Mouse (Mus musculus): ENCODE data around the gene Tpo.

Gene Tpo

GRCm38 (mm10) chr12:30020447-30020846 is 112.0 kb downstream of the Tpo start:
- no peak for DNase-seq (ENCODE audit: low spot score in 2 of 2)

- no peak for DNase-seq (ENCODE audit: low spot score in 2 of 2)
These were observed 115.3 kb downstream of the Tpo start for GRCm38 (mm10) chr12:30017131-30017530.

DNA sequence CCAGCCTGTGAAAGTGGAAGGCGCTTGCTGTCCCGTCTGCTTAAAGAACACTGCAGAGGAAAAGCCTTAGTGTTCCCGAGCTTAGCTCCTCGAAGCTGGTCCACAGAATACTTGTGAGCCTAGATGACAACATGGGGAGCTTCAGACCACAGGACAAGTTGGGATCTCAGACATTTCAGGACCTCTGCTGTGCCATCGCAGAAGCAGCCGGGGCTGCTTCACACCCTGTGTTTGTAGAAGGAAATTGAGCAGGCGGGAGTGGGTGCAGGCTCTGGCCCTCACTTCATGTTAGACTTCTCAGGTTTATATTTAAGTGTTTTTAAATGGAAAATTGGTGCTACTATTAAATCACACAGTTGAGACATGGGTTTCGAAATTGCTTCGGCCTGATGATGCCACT is 116.9 kb downstream of the Tpo start:
- DNase-seq (ENCODE audit: low spot score in 2 of 2) = no peak

DNA sequence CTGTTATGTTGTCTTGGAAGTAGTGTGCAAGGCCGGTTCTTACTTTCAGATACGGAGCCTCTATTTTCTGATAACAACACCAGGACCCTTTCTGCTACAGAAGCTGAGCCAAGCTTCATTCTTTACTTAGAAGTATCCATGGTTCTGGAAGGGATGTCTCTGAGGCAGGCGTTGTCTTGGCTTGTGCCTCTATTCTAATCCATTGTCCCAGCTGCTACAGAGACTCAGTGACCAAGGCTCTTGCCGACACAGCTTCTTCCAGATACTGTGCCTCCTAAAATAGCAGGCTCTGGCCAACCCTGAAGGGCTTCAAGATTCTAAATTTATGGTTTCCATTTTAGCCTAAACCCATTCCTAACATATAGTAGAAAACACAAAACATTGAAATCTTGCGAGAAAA is 123.7 kb downstream of the Tpo start:
- DNase-seq (ENCODE audit: low spot score in 2 of 2) = no peak

GRCm38 (mm10) chr12:30006586-30006985 is 125.8 kb downstream of the Tpo start:
- DNase-seq (ENCODE audit: low spot score in 2 of 2) = no peak

Measured in urinary bladder, adult 18-20 months (tissue).